Mouse (Mus musculus): ENCODE data around the gene Mvb12b. TPM values are rescaled to one million over a fixed set of nuclear protein-coding genes. Genes with fewer than 3 reads are reported as not detected.
A peak's percentile ranks its signal among the peaks of the same experiment; 100 is the strongest.

Gene Mvb12b
- total RNA-seq (2014; fragmentation: Nextera tagmentation): 42.4 and 51.4 TPM in 2 replicates
- total RNA-seq (2017): 7.2 and 10.5 TPM in 2 replicates
- polyA plus RNA-seq (2012): 46.2 and 70.6 TPM in 2 replicates

GRCm38 (mm10) chr2:33887328-33888099, at the start of gene Mvb12b:
Mvb12b (minus strand) TSS chr2:33887946.
- DNase-seq (ENCODE audit: low spot score): peak; percentile 67
- TF ChIP-seq POLR2AphosphoS5 (IDR thresholded peaks at IDR 0.05; ENCODE audit: insufficient replicate concordance, low read depth, low read length) (no peak), TAL1 (conservative IDR thresholded peaks at IDR 0.05; ENCODE audit: low read depth, low read length) (no peak), GATA2 (IDR thresholded peaks at IDR 0.05; ENCODE audit: borderline replicate concordance, low read depth, low read length) (no peak), GATA1 (IDR thresholded peaks at IDR 0.05; ENCODE audit: borderline replicate concordance, low read length) (no peak), CTCF (IDR thresholded peaks at IDR 0.05; ENCODE audit: low read depth, low read length) (no peak)
- Histone ChIP-seq H3K4me3 (ENCODE audit: low read depth, low read length) (peak within 1 kb of the TSS; percentile 86), H3K36me3 (replicated peaks) (peaks cover 21% of the 10 kb centered on the region), H3K4me1 (ENCODE audit: insufficient read depth, low read depth, low read length) (peaks cover 42% of the 10 kb centered on the region), H3K9me3 (replicated peaks) (peaks cover 6% of the 10 kb centered on the region), H3K27me3 (ENCODE audit: insufficient read depth, low read length) (peaks cover 6% of the 10 kb centered on the region)
- no peak; the same call in 1 of the 2 replicates for ATAC-seq (ENCODE audit: extremely low read depth, insufficient number of reproducible peaks, low FRiP score, poor library complexity, severe bottlenecking)

GRCm38 (mm10) chr2:33935756-33936155, 48.0 kb upstream of the Mvb12b start:
- H3K4me1 ChIP-seq (ENCODE audit: insufficient read depth, low read depth, low read length): no peaks in the 10 kb centered on the region
- no peak for DNase-seq (ENCODE audit: low spot score)
- H3K9me3 ChIP-seq (replicated peaks): peaks cover 7% of the 10 kb centered on the region
- peaks cover 12% of the 10 kb centered on the region for H3K27me3 ChIP-seq (ENCODE audit: insufficient read depth, low read length)
- H3K4me3 ChIP-seq (ENCODE audit: low read depth, low read length): no peak overlapping the region
- H3K36me3 ChIP-seq (replicated peaks): no peaks in the 10 kb centered on the region
- TF ChIP-seq GATA2 (IDR thresholded peaks at IDR 0.05; ENCODE audit: borderline replicate concordance, low read depth, low read length) (no peak), POLR2AphosphoS5 (IDR thresholded peaks at IDR 0.05; ENCODE audit: insufficient replicate concordance, low read depth, low read length) (no peak), TAL1 (conservative IDR thresholded peaks at IDR 0.05; ENCODE audit: low read depth, low read length) (no peak), GATA1 (IDR thresholded peaks at IDR 0.05; ENCODE audit: borderline replicate concordance, low read length) (no peak), CTCF (IDR thresholded peaks at IDR 0.05; ENCODE audit: low read depth, low read length) (no peak)
- ATAC-seq (ENCODE audit: extremely low read depth, insufficient number of reproducible peaks, low FRiP score, poor library complexity, severe bottlenecking): no peak

DNA sequence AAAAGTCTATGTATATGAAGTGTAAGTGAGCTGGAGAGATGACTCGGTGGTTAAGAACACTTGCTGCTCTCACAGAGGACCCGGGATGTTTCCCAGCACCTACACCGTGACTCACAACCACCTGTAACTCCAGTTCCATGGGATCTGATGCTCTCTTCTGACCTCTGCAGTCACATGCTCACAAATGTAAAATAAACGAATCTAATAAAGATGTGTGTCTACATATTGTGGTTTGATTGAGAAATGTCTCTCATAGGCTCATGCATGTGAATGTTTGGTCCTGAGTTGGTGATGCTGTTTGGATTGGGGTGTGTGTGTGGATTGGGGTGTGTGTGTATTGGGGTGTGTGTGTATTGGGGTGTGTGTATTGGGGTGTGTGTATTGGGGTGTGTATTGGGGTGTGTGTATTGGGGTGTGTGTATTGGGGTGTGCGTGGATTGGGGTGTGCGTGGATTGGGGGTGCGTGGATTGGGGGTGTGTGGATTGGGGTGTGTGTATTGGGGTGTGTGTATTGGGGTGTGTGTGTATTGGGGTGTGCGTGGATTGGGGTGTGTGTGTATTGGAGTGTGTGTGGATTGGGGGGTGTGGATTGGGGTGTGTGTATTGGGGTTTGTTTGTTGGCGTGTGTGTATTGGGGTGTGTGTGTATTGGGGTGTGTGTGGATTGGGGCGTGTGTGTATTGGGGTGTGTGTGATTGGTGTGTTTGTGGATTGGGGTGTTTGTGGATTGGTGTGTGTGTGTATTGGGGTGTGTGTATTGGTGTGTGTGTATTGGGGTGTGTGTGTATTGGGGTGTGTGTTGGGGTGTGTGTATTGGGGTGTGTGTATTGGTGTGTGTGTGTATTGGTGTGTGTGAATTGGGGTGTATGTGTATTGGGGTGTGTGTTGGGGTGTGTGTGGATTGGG, 46.1 kb upstream of the Mvb12b start:
- no peaks in the 10 kb centered on the region for H3K4me1 ChIP-seq (ENCODE audit: insufficient read depth, low read depth, low read length)
- H3K4me3 ChIP-seq (ENCODE audit: low read depth, low read length): peak overlapping the region; percentile 18; the same call in 1 of the 2 replicates
- peaks cover 15% of the 10 kb centered on the region for H3K27me3 ChIP-seq (ENCODE audit: insufficient read depth, low read length)
- TF ChIP-seq TAL1 (conservative IDR thresholded peaks at IDR 0.05; ENCODE audit: low read depth, low read length): no peak
- TF ChIP-seq POLR2AphosphoS5 (IDR thresholded peaks at IDR 0.05; ENCODE audit: insufficient replicate concordance, low read depth, low read length): no peak; the same call in 1 of the 2 replicates
- TF ChIP-seq GATA1 (IDR thresholded peaks at IDR 0.05; ENCODE audit: borderline replicate concordance, low read length): no peak
- TF ChIP-seq GATA2 (IDR thresholded peaks at IDR 0.05; ENCODE audit: borderline replicate concordance, low read depth, low read length): no peak
- TF ChIP-seq CTCF (IDR thresholded peaks at IDR 0.05; ENCODE audit: low read depth, low read length): no peak
- ATAC-seq (ENCODE audit: extremely low read depth, insufficient number of reproducible peaks, low FRiP score, poor library complexity, severe bottlenecking) (peak; percentile 28; the same call in 1 of the 2 replicates), DNase-seq (ENCODE audit: low spot score) (no peak)
- peaks cover 7% of the 10 kb centered on the region for H3K9me3 ChIP-seq (replicated peaks)
- no peaks in the 10 kb centered on the region for H3K36me3 ChIP-seq (replicated peaks)

- ATAC-seq (ENCODE audit: extremely low read depth, insufficient number of reproducible peaks, low FRiP score, poor library complexity, severe bottlenecking) (no peak), DNase-seq (ENCODE audit: low spot score) (no peak)
- H3K9me3 ChIP-seq (replicated peaks): peaks cover 7% of the 10 kb centered on the region
- no peak overlapping the region for H3K4me3 ChIP-seq (ENCODE audit: low read depth, low read length)
- TF ChIP-seq GATA2 (IDR thresholded peaks at IDR 0.05; ENCODE audit: borderline replicate concordance, low read depth, low read length) (no peak), GATA1 (IDR thresholded peaks at IDR 0.05; ENCODE audit: borderline replicate concordance, low read length) (no peak), TAL1 (conservative IDR thresholded peaks at IDR 0.05; ENCODE audit: low read depth, low read length) (no peak), POLR2AphosphoS5 (IDR thresholded peaks at IDR 0.05; ENCODE audit: insufficient replicate concordance, low read depth, low read length) (no peak), CTCF (IDR thresholded peaks at IDR 0.05; ENCODE audit: low read depth, low read length) (no peak)
- H3K4me1 ChIP-seq (ENCODE audit: insufficient read depth, low read depth, low read length): no peaks in the 10 kb centered on the region
- H3K27me3 ChIP-seq (ENCODE audit: insufficient read depth, low read length): peaks cover 23% of the 10 kb centered on the region
- no peaks in the 10 kb centered on the region for H3K36me3 ChIP-seq (replicated peaks)
These were observed 43.4 kb upstream of the Mvb12b start for GRCm38 (mm10) chr2:33931161-33931560.

DNA sequence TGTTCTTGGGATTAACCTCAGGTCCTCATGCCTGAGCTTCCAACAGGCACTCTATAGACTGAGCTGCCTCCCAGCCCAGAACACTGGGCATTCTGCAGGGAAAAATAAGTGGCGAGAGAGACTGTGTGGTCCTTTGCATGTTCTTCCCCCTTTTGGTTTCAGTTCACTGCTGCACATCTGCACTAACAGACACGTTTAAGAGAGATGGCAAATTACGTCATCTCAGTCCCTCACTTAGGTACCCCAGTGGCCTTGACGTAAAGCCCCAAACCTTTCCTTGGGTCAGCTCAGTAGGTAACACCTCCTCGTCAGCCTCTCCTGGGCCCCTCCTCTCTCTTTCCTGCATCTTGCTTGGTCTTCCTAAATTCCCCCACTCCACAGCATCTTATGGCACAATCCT, 37.5 kb upstream of the Mvb12b start:
- Histone ChIP-seq H3K9me3 (replicated peaks) (no peaks in the 10 kb centered on the region), H3K27me3 (ENCODE audit: insufficient read depth, low read length) (peaks cover 52% of the 10 kb centered on the region), H3K4me1 (ENCODE audit: insufficient read depth, low read depth, low read length) (peaks cover 8% of the 10 kb centered on the region), H3K4me3 (ENCODE audit: low read depth, low read length) (no peak overlapping the region), H3K36me3 (replicated peaks) (no peaks in the 10 kb centered on the region)
- DNase-seq (ENCODE audit: low spot score) (no peak), ATAC-seq (ENCODE audit: extremely low read depth, insufficient number of reproducible peaks, low FRiP score, poor library complexity, severe bottlenecking) (no peak)
- TF ChIP-seq GATA2 (IDR thresholded peaks at IDR 0.05; ENCODE audit: borderline replicate concordance, low read depth, low read length) (no peak), TAL1 (conservative IDR thresholded peaks at IDR 0.05; ENCODE audit: low read depth, low read length) (no peak), POLR2AphosphoS5 (IDR thresholded peaks at IDR 0.05; ENCODE audit: insufficient replicate concordance, low read depth, low read length) (no peak), CTCF (IDR thresholded peaks at IDR 0.05; ENCODE audit: low read depth, low read length) (no peak), GATA1 (IDR thresholded peaks at IDR 0.05; ENCODE audit: borderline replicate concordance, low read length) (no peak)
